Mouse (Mus musculus): Measurements from ENCODE around the gene Baiap2l1. TPM values are rescaled to one million over a fixed set of nuclear protein-coding genes. Genes with fewer than 3 reads are reported as not detected.

The Baiap2l1 gene
- 126 TPM for polyA plus RNA-seq (2014; fragmentation: Illumina TruSeq; extraction: RNeasy Lipid Tissue Mini Kit (QIAGEN cat#74804); ENCODE audit: low replicate concordance)

DNA sequence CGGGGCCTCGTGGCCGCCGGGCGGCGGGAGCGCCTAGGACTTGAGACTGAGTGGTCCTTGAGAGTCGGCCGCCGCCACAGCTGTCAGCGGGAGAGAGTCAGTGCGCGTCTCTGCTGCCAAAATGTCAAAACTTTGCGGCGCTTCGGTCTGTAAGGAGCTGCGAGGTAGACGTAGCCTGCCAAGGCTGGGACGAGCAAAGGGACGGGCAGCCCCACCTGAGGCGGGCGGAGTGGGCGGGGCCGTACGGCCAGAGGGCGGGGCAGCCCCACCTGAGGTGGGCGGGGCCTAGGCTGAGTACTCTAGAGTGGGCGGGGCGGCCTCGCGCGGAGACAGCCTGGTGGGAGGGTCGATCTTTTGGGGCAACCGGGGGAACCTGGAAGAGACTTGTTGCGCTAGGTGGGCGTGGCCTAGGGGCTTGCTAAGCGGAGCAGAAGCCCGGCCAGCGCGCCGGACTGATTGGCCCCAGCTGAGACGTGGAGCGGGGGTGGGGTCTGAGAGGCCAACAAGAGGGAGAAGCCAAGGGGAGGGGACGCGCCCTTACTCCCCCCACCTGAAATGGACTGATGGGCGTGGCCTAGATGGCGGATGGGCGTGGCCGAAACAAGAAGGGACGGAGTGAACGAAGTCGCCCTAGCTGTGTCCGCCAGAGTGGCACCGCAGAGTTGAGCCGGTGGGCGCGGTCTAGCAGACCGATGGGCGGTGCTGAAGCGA lies at the start of gene Baiap2l1:
Gene Baiap2l1 (minus strand): TSS at position 232 of the 711 bp plus-strand sequence.

DNA sequence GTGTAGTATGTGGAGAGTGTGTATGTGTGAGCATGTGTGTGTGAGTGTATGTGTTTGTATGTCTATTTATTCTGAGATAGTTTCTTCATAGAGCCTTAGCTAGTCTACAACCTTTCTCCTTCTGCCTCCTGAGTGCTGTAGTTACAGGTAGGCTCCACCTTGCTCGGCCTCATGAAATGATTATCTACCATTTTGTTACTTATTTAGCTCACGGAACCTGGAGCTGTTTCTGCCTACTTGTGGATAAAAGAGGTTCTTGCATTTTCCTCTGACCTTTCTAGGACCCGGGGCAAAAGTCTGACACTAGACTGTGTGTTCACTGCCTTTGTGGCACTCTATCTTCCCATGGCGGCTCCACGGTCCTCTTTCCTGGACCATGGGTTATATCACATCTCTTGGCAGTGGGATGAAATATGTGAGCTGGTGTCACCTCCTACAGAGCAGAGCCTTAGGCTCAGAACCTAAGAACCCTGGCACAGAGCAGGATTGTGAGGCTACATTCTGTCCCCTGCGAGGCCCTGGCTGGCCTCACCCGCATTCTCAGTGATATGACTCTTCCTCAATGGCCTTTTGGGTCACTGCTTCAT lies 113.9 kb downstream of the Baiap2l1 start, which contains the start of gene Bri3:
Gene Bri3 (plus strand): TSS at position 537 of the 587 bp plus-strand sequence.

DNA sequence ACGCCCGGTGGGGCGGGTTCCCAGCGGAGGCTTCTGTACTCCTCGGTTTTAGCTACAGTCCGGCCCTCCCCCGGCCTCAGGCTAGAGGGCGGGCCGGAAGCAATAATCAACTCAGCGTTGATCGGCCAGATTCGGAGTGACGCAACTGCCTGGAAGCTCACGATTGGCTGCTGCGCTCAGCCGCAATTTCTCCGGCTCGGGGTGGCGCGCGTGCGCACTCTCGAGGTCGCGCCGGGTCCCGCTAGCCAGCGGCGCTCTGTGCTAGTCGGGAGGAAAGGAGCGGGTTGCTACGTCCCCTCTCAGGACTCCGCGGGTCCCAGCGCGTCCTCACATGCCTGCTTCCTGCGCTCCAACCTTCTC lies 134.4 kb downstream of the Baiap2l1 start, which contains the start of gene Tecpr1:
Gene Tecpr1 (minus strand): TSS at position 113 of the 360 bp plus-strand sequence.

Other genes with a start within 250 kb of the Baiap2l1 start
- 0.71 TPM for gene Bhlha15, start 167.8 kb downstream of the Baiap2l1 start, polyA plus RNA-seq (2014; fragmentation: Illumina TruSeq; extraction: RNeasy Lipid Tissue Mini Kit (QIAGEN cat#74804); ENCODE audit: low replicate concordance)
- 0.89 TPM for gene Tecpr1, start 134.5 kb downstream of the Baiap2l1 start, polyA plus RNA-seq (2014; fragmentation: Illumina TruSeq; extraction: RNeasy Lipid Tissue Mini Kit (QIAGEN cat#74804); ENCODE audit: low replicate concordance)
- gene Bri3, start 113.7 kb downstream of the Baiap2l1 start, polyA plus RNA-seq (2014; fragmentation: Illumina TruSeq; extraction: RNeasy Lipid Tissue Mini Kit (QIAGEN cat#74804); ENCODE audit: low replicate concordance): 90.1 TPM
- gene Nptx2, start 187.8 kb upstream of the Baiap2l1 start, polyA plus RNA-seq (2014; fragmentation: Illumina TruSeq; extraction: RNeasy Lipid Tissue Mini Kit (QIAGEN cat#74804); ENCODE audit: low replicate concordance): 0.26 TPM